Mouse (Mus musculus) adipose tissue, adult 10 weeks (tissue): ENCODE measurements around the gene Mpp1. TPM values are rescaled to one million over a fixed set of nuclear protein-coding genes. Genes with fewer than 3 reads are reported as not detected.

ENCODE experiments used
- polyA plus RNA-seq: library from polyadenylated mRNA; stranded (reverse); fragments of 350-450 nt; fragmentation: Illumina TruSeq; extraction: RNeasy Lipid Tissue Mini Kit (QIAGEN cat#74804); gene quantifications from one replicate; pipeline ENCODE4 v1.2.3, GENCODE M21; 2014; ENCODE audit warnings: low read depth, low replicate concordance

Gene Mpp1
- 75.0 TPM for polyA plus RNA-seq

GRCm38 (mm10) chrX:75130467-75131160 is at the start of gene Mpp1:
Mpp1 (minus strand) TSS chrX:75131016.

GRCm38 (mm10) chrX:75163670-75164069 is 32.9 kb upstream of the Mpp1 start, which contains the start of gene Smim9:
Smim9 (minus strand) TSS chrX:75163770.

GRCm38 (mm10) chrX:75095369-75096162 is 35.2 kb downstream of the Mpp1 start, which contains the start of gene Dkc1:
Dkc1 (plus strand) TSS chrX:75095854.

GRCm38 (mm10) chrX:75084774-75085508 is 45.9 kb downstream of the Mpp1 start, which contains the start of gene Gab3:
Gab3 (minus strand) TSS chrX:75085458.

Other genes with a start within 250 kb of the Mpp1 start
- gene Gab3, start 45.6 kb downstream of the Mpp1 start, polyA plus RNA-seq, result 0.91 TPM
- gene Dkc1, start 35.2 kb downstream of the Mpp1 start, polyA plus RNA-seq, result 19.3 TPM
- not detected for gene Smim9, start 32.8 kb upstream of the Mpp1 start, polyA plus RNA-seq